Mouse (Mus musculus): ENCODE measurements around the gene Catsperz. TPM values are rescaled to one million over a fixed set of nuclear protein-coding genes. Genes with fewer than 3 reads are reported as not detected.

Catsperz gene
- polyA plus RNA-seq, 1 experiment from 2014 or later: 3.0 TPM

DNA sequence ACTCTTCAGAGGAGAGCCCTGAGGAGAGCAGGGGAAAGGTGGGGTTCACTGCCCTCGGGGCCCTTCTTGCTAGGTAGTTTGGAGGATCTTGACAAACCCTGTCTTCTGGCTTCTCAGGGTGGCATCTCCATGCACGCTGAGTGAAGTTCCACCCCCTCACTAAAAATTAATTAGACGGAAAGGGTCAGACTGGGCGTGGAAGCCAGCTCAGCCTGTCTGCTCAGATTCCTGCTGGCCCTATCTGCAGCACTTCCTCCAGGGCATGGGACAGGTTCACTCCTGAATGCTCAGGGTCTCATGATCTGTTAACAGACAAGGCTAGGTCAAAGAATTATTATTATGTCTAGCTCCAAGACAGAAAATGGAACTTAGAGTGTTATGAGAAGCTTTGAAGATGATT lies 32.7 kb downstream of the Catsperz start:
- H3K27me3 ChIP-seq: no peaks in the 10 kb centered on the region
- no peaks in the 10 kb centered on the region for H3K36me3 ChIP-seq
- H3K4me1 ChIP-seq: no peaks in the 10 kb centered on the region
- H3K27ac ChIP-seq: no peak overlapping the region
- H3K9me3 ChIP-seq: peaks cover 6% of the 10 kb centered on the region; the same call in 1 of the 2 replicates
- H3K4me2 ChIP-seq (replicated peaks): no peak overlapping the region
- H3K9ac ChIP-seq: no peak overlapping the region
- WGBS: 57% methylated on average over 4 of the region's 4 CpGs
- ATAC-seq (ENCODE audit: low FRiP score, low read depth): no peak
- H3K4me3 ChIP-seq: no peak overlapping the region

DNA sequence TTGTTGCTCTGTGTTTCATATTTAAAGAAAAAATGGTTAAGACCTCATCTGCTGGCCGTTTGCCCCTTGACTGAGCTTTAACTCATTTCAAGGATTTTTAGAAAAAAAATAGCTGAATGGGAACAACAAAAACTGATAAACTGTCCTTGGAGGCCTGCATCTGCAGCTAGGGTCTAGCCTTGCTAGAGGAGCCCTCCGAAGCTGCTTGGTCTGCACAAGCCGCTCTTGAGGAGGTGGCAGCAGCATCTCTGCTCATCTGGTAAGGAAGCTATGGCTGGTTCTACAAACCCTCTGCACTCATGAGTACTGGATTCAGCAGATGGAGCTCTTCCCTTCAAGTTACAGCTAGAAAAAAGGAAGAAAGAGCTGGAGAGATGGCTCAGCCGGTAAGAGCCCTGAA lies 47.2 kb downstream of the Catsperz start:
- no peaks in the 10 kb centered on the region for H3K36me3 ChIP-seq
- H3K9me3 ChIP-seq: peaks cover 9% of the 10 kb centered on the region; the same call in 1 of the 2 replicates
- no peaks in the 10 kb centered on the region for H3K4me1 ChIP-seq
- H3K4me2 ChIP-seq (replicated peaks): no peak overlapping the region
- no peak overlapping the region for H3K27ac ChIP-seq
- no peaks in the 10 kb centered on the region for H3K27me3 ChIP-seq
- H3K9ac ChIP-seq: no peak overlapping the region
- 87% methylated on average over 4 of the region's 4 CpGs for WGBS
- ATAC-seq (ENCODE audit: low FRiP score, low read depth): no peak
- H3K4me3 ChIP-seq: no peak overlapping the region

DNA sequence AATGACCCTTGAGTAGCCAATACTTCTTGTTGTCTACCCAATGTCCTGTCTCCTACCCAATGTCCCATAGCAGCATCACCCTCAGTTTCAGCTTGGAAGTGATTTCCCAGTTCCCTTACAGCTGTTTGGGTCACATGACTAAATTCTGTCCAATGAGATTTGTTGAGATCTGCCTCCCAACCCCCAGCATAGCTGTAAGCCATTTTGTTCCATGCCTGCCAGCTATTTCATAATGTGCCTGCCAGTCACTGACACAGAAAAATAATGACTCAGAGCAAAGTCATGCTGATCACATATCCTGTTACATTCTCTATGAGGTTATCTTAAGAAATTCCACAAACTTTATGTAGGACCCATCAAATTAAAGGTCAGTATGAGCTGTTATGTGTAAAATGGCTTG lies 48.4 kb downstream of the Catsperz start:
- H3K4me3 ChIP-seq: no peak overlapping the region
- ATAC-seq (ENCODE audit: low FRiP score, low read depth): no peak
- no peaks in the 10 kb centered on the region for H3K36me3 ChIP-seq
- H3K27ac ChIP-seq: no peak overlapping the region
- peaks cover 9% of the 10 kb centered on the region; the same call in 1 of the 2 replicates for H3K9me3 ChIP-seq
- H3K27me3 ChIP-seq: no peaks in the 10 kb centered on the region
- H3K4me1 ChIP-seq: 0 out of 2 replicates have a peak, but pooled peaks cover under 1% of the 10 kb centered on the region
- no peak overlapping the region for H3K9ac ChIP-seq
- no peak overlapping the region for H3K4me2 ChIP-seq (replicated peaks)

DNA sequence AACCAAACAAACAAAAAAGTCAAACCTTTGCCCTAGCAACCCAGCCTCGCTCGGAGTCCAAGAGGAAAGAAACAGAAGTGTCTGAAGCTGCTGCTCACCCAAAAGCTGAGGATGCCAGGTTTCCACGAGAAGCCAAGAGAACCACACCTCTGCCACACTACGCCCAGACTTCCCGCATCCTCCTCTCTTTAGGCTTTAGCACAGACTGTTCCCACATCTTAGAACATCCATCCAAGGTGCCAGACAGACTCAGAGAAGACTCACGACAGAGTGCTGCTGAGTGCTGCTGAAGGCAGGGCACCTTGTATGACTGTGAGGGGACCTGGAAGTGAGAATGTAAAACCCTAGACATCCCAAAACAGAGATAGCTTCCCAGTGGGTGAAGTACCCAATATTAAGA lies 49.3 kb downstream of the Catsperz start:
- no peaks in the 10 kb centered on the region for H3K36me3 ChIP-seq
- peaks cover 8% of the 10 kb centered on the region; the same call in 1 of the 2 replicates for H3K9me3 ChIP-seq
- H3K27me3 ChIP-seq: no peaks in the 10 kb centered on the region
- H3K4me2 ChIP-seq (replicated peaks): no peak overlapping the region
- no peak overlapping the region for H3K4me3 ChIP-seq
- 0 out of 2 replicates have a peak, but pooled peaks cover 3% of the 10 kb centered on the region for H3K4me1 ChIP-seq
- 86% methylated on average over 6 of the region's 6 CpGs for WGBS
- no peak overlapping the region for H3K27ac ChIP-seq
- H3K9ac ChIP-seq: no peak overlapping the region
- no peak for ATAC-seq (ENCODE audit: low FRiP score, low read depth)

DNA sequence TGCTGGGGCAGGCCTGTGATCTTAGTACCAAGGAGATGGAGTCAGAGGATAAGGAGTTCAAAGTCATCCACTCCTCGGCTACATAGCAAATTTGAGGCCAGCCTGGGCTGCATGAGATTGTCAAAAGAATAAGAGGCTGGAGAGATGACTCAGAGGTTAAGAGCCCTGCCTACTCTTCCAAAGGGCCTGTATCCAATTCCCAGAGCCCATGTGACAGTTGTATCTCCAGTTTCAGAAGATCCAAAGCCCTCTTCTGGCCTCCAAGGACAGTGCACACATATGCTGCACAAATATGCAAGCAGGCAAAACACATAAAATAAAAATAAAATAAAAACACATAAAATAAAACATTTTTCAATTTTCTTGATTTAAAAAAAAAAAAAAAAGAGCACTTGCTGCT lies 50.9 kb downstream of the Catsperz start:
- no peak for ATAC-seq (ENCODE audit: low FRiP score, low read depth)
- Histone ChIP-seq H3K4me1 (peaks cover 10% of the 10 kb centered on the region), H3K9ac (no peak overlapping the region), H3K27ac (no peak overlapping the region), H3K9me3 (no peaks in the 10 kb centered on the region), H3K4me2 (replicated peaks) (no peak overlapping the region), H3K36me3 (no peaks in the 10 kb centered on the region), H3K4me3 (no peak overlapping the region), H3K27me3 (no peaks in the 10 kb centered on the region)
- WGBS: 78% methylated on average over 1 of the region's 1 CpGs

DNA sequence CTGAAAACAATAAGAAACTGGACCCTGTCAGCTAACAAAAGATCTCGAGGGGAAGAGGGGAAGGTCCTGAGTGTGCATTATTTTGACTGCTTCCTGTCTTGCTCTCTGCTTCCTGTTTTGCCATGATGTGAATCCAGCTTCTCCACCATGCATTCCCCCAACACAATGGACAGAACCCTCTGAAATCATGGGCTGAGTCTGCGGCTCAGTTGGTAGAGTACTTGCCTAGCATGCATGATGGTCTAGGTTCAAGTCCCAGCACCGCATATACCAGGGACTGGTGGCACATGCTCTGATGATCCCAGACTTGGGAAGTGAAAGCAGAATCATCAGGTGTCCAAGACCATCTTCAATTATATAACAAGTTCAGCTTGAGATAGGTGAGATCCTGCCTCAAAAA lies 52.5 kb downstream of the Catsperz start:
- Histone ChIP-seq H3K4me3 (no peak overlapping the region), H3K9me3 (no peaks in the 10 kb centered on the region), H3K4me2 (replicated peaks) (no peak overlapping the region), H3K9ac (no peak overlapping the region), H3K36me3 (no peaks in the 10 kb centered on the region), H3K27me3 (no peaks in the 10 kb centered on the region), H3K4me1 (peaks cover 12% of the 10 kb centered on the region), H3K27ac (no peak overlapping the region)
- 77% methylated on average over 3 of the region's 3 CpGs for WGBS
- ATAC-seq (ENCODE audit: low FRiP score, low read depth): no peak

Small RNAs within 50 kb of the gene (microRNA-seq; reads per million reads assigned to microRNA genes)
- gene Mir6990: not detected

Other genes with a start within 250 kb of the Catsperz start
- gene Rps6ka4, start 84.7 kb downstream of the Catsperz start, polyA plus RNA-seq (2015; fragmentation: Nextera tagmentation; extraction: Ambion mirVana): 20.7 and 21.4 TPM in 2 replicates
- 1.1 and 1.2 TPM in 2 replicates for gene Ccdc88b, start 67.2 kb downstream of the Catsperz start, polyA plus RNA-seq (2015; fragmentation: Nextera tagmentation; extraction: Ambion mirVana)
- gene Trmt112, start 15.7 kb downstream of the Catsperz start, polyA plus RNA-seq (2015; fragmentation: Nextera tagmentation; extraction: Ambion mirVana): 165 and 176 TPM in 2 replicates
- 223 and 235 TPM in 2 replicates for gene Prdx5, start 15.3 kb downstream of the Catsperz start, polyA plus RNA-seq (2015; fragmentation: Nextera tagmentation; extraction: Ambion mirVana)
- 8.3 and 8.5 TPM in 2 replicates for gene Esrra, start 3.6 kb downstream of the Catsperz start, polyA plus RNA-seq (2015; fragmentation: Nextera tagmentation; extraction: Ambion mirVana)
- 0.49 and 0.85 TPM in 2 replicates for gene Kcnk4, start 9.1 kb upstream of the Catsperz start, polyA plus RNA-seq (2015; fragmentation: Nextera tagmentation; extraction: Ambion mirVana)
- 73.4 and 87.0 TPM in 2 replicates for gene Bad, start 16.5 kb upstream of the Catsperz start, polyA plus RNA-seq (2015; fragmentation: Nextera tagmentation; extraction: Ambion mirVana)
- gene Gpr137, start 17.1 kb upstream of the Catsperz start, polyA plus RNA-seq (2015; fragmentation: Nextera tagmentation; extraction: Ambion mirVana): 28.6 and 33.0 TPM in 2 replicates
- 151 and 168 TPM in 2 replicates for gene Ppp1r14b, start 49.6 kb upstream of the Catsperz start, polyA plus RNA-seq (2015; fragmentation: Nextera tagmentation; extraction: Ambion mirVana)
- gene Plcb3, start 51.1 kb upstream of the Catsperz start, polyA plus RNA-seq (2015; fragmentation: Nextera tagmentation; extraction: Ambion mirVana): 36.8 and 40.0 TPM in 2 replicates
- 84.5 and 89.3 TPM in 2 replicates for gene Fkbp2, start 55.1 kb upstream of the Catsperz start, polyA plus RNA-seq (2015; fragmentation: Nextera tagmentation; extraction: Ambion mirVana)
- gene Vegfb, start 62.3 kb upstream of the Catsperz start, polyA plus RNA-seq (2015; fragmentation: Nextera tagmentation; extraction: Ambion mirVana): 53.6 and 59.6 TPM in 2 replicates
- gene Dnajc4, start 67.2 kb upstream of the Catsperz start, polyA plus RNA-seq (2015; fragmentation: Nextera tagmentation; extraction: Ambion mirVana): 22.2 and 25.9 TPM in 2 replicates
- 24.0 and 25.8 TPM in 2 replicates for gene Nudt22, start 70.7 kb upstream of the Catsperz start, polyA plus RNA-seq (2015; fragmentation: Nextera tagmentation; extraction: Ambion mirVana)
- gene Trpt1, start 70.8 kb upstream of the Catsperz start, polyA plus RNA-seq (2015; fragmentation: Nextera tagmentation; extraction: Ambion mirVana): 11.9 and 13.6 TPM in 2 replicates
- gene Fermt3, start 94.1 kb upstream of the Catsperz start, polyA plus RNA-seq (2015; fragmentation: Nextera tagmentation; extraction: Ambion mirVana): 7.6 and 8.4 TPM in 2 replicates
- gene Stip1, start 114.6 kb upstream of the Catsperz start, polyA plus RNA-seq (2015; fragmentation: Nextera tagmentation; extraction: Ambion mirVana): 241 and 278 TPM in 2 replicates
- 12.3 and 13.3 TPM in 2 replicates for gene Macrod1, start 131.4 kb upstream of the Catsperz start, polyA plus RNA-seq (2015; fragmentation: Nextera tagmentation; extraction: Ambion mirVana)
- gene Flrt1, start 180.3 kb upstream of the Catsperz start, polyA plus RNA-seq (2015; fragmentation: Nextera tagmentation; extraction: Ambion mirVana): 7.7 and 8.1 TPM in 2 replicates